Mouse (Mus musculus) thymus, postnatal 36 days (tissue): Measurements from ENCODE around the gene Tekt3.

Experiments
- DNase-seq, 2 experiments: peaks; one replicate each; pipeline ENCODE4 v3.0.0; 2022; ENCODE audit warnings: mixed read lengths in 2 of 2

Gene Tekt3

GRCm38 (mm10) chr11:63126976-63127375, 65.5 kb downstream of the Tekt3 start:
- DNase-seq, result no peak

- DNase-seq, result no peak
Observed at GRCm38 (mm10) chr11:63127513-63127912, 66.1 kb downstream of the Tekt3 start.

DNA sequence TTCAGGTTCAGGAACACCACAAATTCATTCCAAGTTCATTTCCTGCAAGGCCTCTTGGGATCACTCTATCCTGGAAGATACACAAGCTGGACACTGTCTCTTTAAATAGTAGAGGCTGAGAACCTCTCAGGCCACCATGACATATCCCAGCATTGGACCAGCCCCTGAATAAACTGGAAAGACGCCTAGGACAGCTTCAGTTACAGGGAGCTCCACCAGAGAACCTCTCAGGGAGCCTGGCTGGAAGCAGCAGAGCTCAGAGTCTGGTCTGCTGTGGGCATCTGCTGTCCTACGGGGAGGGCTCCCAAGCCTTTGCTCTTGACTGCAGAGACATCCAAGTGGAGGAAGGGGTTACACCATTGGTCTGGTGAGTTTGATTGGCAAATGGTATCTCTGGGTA, 67.3 kb downstream of the Tekt3 start, which contains the start of gene Pmp22:
Pmp22 (plus strand) TSS at position 199 of the 400 bp plus-strand sequence.
- DNase-seq, result no peak

GRCm38 (mm10) chr11:63129375-63129774, 67.9 kb downstream of the Tekt3 start:
- no peak for DNase-seq

DNA sequence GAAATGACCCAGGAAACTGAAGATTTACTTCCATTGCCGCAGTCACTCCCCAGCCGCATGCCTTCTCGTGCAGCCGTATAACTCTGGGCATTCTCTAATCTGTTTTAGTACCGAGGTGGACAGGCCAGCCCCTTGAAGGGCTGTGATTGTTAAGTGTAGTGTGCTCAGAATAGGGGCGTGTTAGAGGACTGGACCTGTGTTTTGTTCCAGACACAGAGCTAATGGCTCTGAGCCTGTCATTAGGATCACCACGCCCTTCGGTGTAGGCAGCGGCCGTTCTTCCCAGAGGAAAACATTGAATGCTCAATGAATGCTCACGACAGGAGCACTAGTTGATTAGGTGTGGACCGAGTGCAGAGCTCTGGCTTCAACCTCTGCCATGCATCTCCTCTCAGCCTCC, 68.4 kb downstream of the Tekt3 start:
- no peak for DNase-seq

DNA sequence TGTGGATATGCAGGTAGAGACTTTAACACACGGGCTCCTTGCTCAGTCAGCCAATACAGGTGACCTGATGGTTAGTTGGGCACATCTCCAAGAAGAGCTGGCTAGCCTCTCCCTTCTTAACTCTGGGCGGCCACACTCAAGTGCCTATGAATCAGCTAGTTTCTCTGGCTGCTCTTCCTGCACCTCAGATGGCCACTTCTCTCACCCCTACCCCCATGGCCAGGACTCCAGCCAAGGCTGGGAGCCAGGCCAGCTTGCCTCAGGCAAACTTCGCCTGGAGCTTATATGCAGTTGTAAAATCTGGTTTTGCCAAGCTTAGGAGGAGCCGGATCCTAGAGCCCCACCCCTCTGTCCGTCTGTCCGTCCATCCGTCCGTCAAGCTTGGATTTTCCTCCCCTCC, 69.0 kb downstream of the Tekt3 start:
- no peak for DNase-seq

DNA sequence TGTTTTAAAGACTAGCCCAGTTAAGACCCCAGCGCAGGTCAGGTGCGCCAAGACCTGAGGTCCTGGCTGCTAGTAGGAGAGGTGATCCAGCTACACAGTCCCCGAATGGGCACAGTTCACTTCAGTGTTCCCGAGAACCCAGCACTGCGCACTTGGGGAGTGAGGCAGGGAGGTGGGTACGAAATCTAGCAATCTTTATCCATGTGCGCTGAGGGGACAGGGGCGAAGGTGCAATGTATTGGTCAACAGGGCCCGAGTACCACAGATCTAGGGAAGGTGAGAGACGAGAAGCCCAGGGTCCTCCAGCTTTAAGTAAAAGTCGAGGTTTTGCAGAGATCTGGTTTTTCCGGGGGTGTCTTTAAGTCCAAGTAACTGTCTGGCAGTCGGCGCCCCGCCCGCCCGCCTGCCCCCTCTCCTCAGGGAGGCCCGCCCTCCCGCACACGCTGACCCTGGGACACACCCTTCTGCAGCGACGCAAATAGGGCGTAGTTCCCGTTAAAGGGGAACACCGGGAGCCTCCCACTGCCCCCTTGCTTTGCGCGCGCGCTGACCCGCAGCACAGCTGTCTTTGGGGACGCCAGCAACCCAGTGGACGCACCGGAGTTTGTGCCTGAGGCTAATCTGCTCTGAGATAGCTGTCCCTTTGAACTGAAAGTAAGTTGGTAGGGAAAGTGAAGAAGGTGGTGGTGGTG, 69.7 kb downstream of the Tekt3 start:
- no peak for DNase-seq

DNA sequence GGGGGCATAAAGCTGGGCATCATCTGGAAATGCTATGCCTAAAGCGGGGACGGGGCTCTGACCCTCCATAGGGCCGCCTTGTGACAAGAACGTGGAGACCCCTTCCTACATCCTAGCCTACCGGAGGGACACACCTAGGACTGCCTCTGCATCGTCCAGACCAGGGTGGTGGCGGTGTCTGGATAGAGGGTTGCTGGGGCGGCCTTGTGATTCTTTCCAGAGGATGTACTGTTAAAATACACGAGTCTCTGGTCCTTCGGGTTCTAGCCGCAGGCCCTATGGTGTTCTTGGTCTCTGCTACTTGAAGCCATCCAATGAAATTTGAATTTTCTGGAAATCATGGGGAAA, 70.2 kb downstream of the Tekt3 start:
- DNase-seq, result no peak

- no peak for DNase-seq
Observed at GRCm38 (mm10) chr11:63132151-63132500, 70.7 kb downstream of the Tekt3 start.

GRCm38 (mm10) chr11:63132501-63133435, 71.3 kb downstream of the Tekt3 start:
- no peak for DNase-seq

DNA sequence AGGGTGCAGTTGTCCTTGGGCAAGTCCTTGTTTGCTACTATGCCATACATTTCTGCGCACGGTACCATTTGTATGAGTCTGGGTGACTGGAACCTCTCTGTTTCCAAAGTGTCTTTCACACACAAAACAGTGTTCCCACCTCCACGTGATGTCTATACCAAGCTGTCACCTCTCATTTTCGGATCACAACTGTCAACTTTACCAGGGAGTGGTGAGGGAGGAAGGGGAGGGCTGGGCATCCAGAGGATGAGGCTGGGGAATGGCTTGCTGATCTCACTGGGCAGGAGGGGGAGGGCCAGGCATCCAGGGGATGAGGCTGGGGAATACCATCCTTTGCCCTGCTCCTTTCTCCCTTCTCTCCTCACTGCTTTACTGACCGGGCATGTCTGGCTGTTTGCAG, 72.6 kb downstream of the Tekt3 start:
- no peak for DNase-seq

- DNase-seq, result no peak
Observed at GRCm38 (mm10) chr11:63134742-63135482, 73.5 kb downstream of the Tekt3 start.

DNA sequence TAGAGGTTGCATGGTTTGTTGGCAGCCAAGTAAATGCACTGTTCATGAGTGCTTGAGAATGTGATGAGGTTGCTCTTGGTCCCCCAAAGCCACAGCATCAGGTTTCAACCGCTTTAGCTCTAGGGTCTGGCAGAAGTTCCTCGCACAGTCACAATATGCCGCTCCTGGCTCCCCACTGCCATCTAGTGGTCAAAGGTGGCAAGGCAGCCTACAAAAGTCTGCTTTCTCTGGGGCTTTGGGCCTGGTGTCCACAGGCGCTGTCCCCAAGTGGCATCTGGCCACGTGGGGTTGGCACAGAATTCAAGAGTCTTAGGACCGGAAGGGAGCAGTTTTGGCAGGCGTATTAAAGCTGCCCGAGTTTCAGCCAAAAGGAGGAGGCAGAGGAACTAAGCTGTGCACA, 74.2 kb downstream of the Tekt3 start:
- DNase-seq, result peak; percentile 58 to 71

DNA sequence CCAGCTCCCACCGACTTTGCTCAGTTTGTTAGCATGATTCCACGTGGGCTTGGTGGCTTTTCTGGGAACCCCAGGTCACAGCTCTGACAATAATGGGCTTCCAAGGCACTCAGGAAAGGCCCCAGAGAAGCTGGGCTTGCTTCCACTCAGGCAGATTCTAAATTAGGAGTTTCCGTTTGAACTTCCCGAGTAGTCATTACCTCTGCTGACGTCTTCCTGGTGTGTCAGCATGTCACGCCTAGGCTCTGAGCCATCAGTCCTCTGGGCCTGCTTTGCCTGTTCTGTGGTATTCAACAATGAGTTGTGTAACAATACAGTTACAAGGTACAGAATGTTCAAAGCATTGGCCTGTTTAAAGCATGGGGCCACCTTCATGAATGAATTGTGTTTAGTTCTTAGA, 74.8 kb downstream of the Tekt3 start:
- no peak for DNase-seq

- no peak for DNase-seq
Observed at GRCm38 (mm10) chr11:63136836-63137416, 75.5 kb downstream of the Tekt3 start.

DNA sequence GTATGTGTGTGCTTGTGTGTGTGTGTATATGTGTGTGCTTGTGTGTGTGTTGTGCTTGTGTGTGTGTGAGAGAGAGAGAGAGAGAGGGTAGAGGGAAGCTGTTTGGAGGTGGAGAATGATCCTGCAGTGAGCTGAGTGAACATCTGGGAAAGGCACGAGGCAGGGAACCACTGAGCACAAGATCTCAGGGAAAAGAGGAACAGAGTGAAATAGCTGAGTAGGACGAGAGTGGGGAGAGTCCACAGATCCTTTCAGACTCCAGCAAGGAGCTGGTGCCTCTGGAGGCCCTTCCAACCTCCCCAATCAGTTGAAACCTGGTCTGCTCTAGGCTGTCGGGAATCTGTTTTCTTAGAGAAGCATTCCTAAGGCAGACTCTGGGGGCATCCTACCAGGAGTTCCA, 77.3 kb downstream of the Tekt3 start:
- DNase-seq, result no peak

- no peak for DNase-seq
Observed at GRCm38 (mm10) chr11:63142311-63142710, 80.9 kb downstream of the Tekt3 start.

DNA sequence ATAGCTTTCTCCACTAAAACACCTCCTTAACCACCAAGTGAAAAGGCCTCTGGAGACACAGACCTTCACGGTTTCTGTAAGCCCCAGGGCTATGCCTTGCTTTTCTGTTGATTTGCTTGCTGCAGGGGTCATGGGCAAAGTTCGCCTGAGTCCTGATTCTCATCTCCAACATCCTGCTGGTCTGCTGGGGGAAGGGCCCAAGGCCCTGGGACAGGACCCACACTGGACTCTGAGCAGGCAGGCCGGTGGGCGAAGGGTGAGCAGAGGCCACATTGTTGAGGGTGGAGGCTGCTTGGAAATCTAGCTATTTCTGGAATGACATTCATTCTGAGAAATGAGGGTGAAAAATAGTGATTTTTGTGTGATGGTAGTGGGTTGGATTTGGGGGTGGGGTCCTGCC, 81.4 kb downstream of the Tekt3 start:
- DNase-seq, result no peak

DNA sequence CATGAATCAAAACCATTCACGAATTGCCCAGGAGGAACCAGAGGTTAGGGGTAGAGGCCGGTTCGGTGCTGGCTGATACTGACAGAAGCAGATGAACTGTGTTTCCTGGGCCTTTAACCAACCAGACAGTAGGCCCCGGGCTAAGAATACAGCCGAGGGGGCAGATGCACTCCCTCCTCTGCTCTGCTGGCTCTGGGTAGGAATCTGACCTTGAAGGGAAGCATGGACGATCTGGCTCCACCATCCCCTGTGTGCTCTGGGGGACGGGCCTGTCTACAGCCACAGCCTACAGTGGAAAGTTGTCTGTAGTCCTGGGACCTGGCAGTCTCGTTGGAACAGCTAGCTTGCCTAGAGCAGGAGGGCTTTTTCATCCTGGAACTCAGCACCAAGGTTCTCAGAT, 82.0 kb downstream of the Tekt3 start:
- DNase-seq, result no peak
